Mouse (Mus musculus) intestine, embryonic 16.5 days (tissue): ENCODE data around the gene Ado. TPM values are rescaled to one million over a fixed set of nuclear protein-coding genes. Genes with fewer than 3 reads are reported as not detected.

ENCODE experiments used
- ATAC-seq: fragments of 200-750 bp; cut with Nextera tagmentation; 2 replicates; pipeline ENCODE4 v1.8.0; 2017; ENCODE audit warnings: moderate TSS enrichment, moderate library complexity
- H3K27ac ChIP-seq: fragments of 300-500 bp; sonication (generic); 2 replicates; pipeline ENCODE4 v1.5.1; 2014; ENCODE audit warnings: mild to moderate bottlenecking, low read length
- H3K27me3 ChIP-seq: fragments of 300-500 bp; sonication (generic); replicated peaks from 2 replicates; pipeline ENCODE4 v1.6.1; 2014; ENCODE audit warnings: low read length, control low read depth, mixed read lengths; ENCODE audit not compliant: control insufficient read depth, insufficient read depth
- H3K36me3 ChIP-seq: fragments of 300-500 bp; sonication (generic); 2 replicates; pipeline ENCODE4 v1.6.1; 2014; ENCODE audit warnings: low read length, control low read depth; ENCODE audit not compliant: control insufficient read depth, insufficient read depth
- H3K4me1 ChIP-seq: fragments of 300-500 bp; sonication (generic); 2 replicates; pipeline ENCODE4 v1.6.1; 2014; ENCODE audit warnings: low read length, control low read depth, mixed read lengths; ENCODE audit not compliant: control insufficient read depth, insufficient read depth
- H3K4me2 ChIP-seq: fragments of 300-500 bp; sonication (generic); 2 replicates; pipeline ENCODE4 v1.6.1; 2014; ENCODE audit warnings: low read depth, low read length, control low read depth
- H3K4me3 ChIP-seq: fragments of 300-500 bp; sonication (generic); 2 replicates; pipeline ENCODE4 v1.5.1; 2014; ENCODE audit warnings: mild to moderate bottlenecking, low read length
- H3K9ac ChIP-seq: fragments of 300-500 bp; sonication (generic); 2 replicates; pipeline ENCODE4 v1.6.1; 2014; ENCODE audit warnings: low read depth, low read length
- H3K9me3 ChIP-seq: fragments of 300-500 bp; sonication (generic); 2 replicates; pipeline ENCODE4 v1.6.1; 2016; ENCODE audit warnings: low read length, control low read depth; ENCODE audit not compliant: control insufficient read depth
- WGBS: fragments of 180-500 bp; shearing (Covaris S2); extraction: QIAGEN DNeasy Blood & Tissue Kit; methylation state at CpG from one replicate; pipeline ENCODE4 v1.1.7; 2014; 5-methylcytosine and 5-hydroxymethylcytosine counted together
- polyA plus RNA-seq: library from polyadenylated mRNA; unstranded; fragments of >200 nt; fragmentation: Nextera tagmentation; extraction: Ambion mirVana; gene quantifications from 2 replicates; pipeline ENCODE4 v1.2.1, GENCODE M21; 2015

Gene Ado
- polyA plus RNA-seq, 1 experiment from 2014 or later, result 43.5 TPM

- H3K36me3 ChIP-seq, result no peaks in the 10 kb centered on the region
- H3K9me3 ChIP-seq, result no peaks in the 10 kb centered on the region
- no peaks in the 10 kb centered on the region for H3K4me1 ChIP-seq
- H3K4me3 ChIP-seq, result no peak overlapping the region
- no peaks in the 10 kb centered on the region for H3K27me3 ChIP-seq
- no peak overlapping the region for H3K9ac ChIP-seq
- WGBS, result 89% methylated on average over 7 of the region's 7 CpGs
- H3K27ac ChIP-seq, result no peak overlapping the region
- H3K4me2 ChIP-seq, result no peak overlapping the region
- no peak for ATAC-seq
Observed at GRCm38 (mm10) chr10:67564509-67564908, 15.8 kb upstream of the Ado start.

- H3K9me3 ChIP-seq, result no peaks in the 10 kb centered on the region
- no peaks in the 10 kb centered on the region for H3K4me1 ChIP-seq
- no peak overlapping the region for H3K4me3 ChIP-seq
- H3K27ac ChIP-seq, result no peak overlapping the region
- no peak overlapping the region for H3K9ac ChIP-seq
- ATAC-seq, result no peak
- 54% methylated on average over 1 of the region's 1 CpGs for WGBS
- no peak overlapping the region for H3K4me2 ChIP-seq
- no peaks in the 10 kb centered on the region for H3K27me3 ChIP-seq
- no peaks in the 10 kb centered on the region for H3K36me3 ChIP-seq
Observed at GRCm38 (mm10) chr10:67561185-67561584, 12.4 kb upstream of the Ado start.

GRCm38 (mm10) chr10:67559765-67560394 is 11.1 kb upstream of the Ado start:
- no peaks in the 10 kb centered on the region for H3K27me3 ChIP-seq
- no peak overlapping the region for H3K4me3 ChIP-seq
- H3K9me3 ChIP-seq, result no peaks in the 10 kb centered on the region
- no peak overlapping the region for H3K27ac ChIP-seq
- no peak overlapping the region for H3K9ac ChIP-seq
- no peaks in the 10 kb centered on the region for H3K4me1 ChIP-seq
- no peak overlapping the region for H3K4me2 ChIP-seq
- no peaks in the 10 kb centered on the region for H3K36me3 ChIP-seq
- ATAC-seq, result no peak
- 61% methylated on average over 13 of the region's 13 CpGs for WGBS

- no peaks in the 10 kb centered on the region for H3K36me3 ChIP-seq
- H3K4me1 ChIP-seq, result no peaks in the 10 kb centered on the region
- no peak overlapping the region for H3K4me2 ChIP-seq
- H3K27me3 ChIP-seq, result no peaks in the 10 kb centered on the region
- no peak overlapping the region for H3K27ac ChIP-seq
- no peak overlapping the region for H3K4me3 ChIP-seq
- H3K9ac ChIP-seq, result no peak overlapping the region
- no peaks in the 10 kb centered on the region for H3K9me3 ChIP-seq
- 68% methylated on average over 4 of the region's 4 CpGs for WGBS
- ATAC-seq, result no peak
Observed at GRCm38 (mm10) chr10:67558053-67558452, 9.3 kb upstream of the Ado start.

- peak; percentile 74 for ATAC-seq
- under 1% methylated on average over 68 of the region's 73 CpGs for WGBS
Observed at GRCm38 (mm10) chr10:67548261-67548854, 397 bp downstream of the Ado start.

GRCm38 (mm10) chr10:67547850-67548260 is 900 bp downstream of the Ado start:
- peak overlapping the region; percentile 93; the same call in 1 of the 2 replicates for H3K27ac ChIP-seq
- ATAC-seq, result peak; percentile 21

More at GRCm38 (mm10) chr10:67548261-67548854, 397 bp downstream of the Ado start:
- H3K4me1 ChIP-seq, result peaks cover 26% of the 10 kb centered on the region
- no peaks in the 10 kb centered on the region for H3K36me3 ChIP-seq
- H3K9me3 ChIP-seq, result no peaks in the 10 kb centered on the region
- no peaks in the 10 kb centered on the region for H3K27me3 ChIP-seq
- peak overlapping the region; percentile 93 for H3K27ac ChIP-seq
- H3K9ac ChIP-seq, result peak overlapping the region; percentile 91
- peak overlapping the region; percentile 95 for H3K4me3 ChIP-seq
- H3K4me2 ChIP-seq, result peak overlapping the region; percentile 95

GRCm38 (mm10) chr10:67540591-67540990 is 8.2 kb downstream of the Ado start:
- Histone ChIP-seq H3K4me2 (no peak overlapping the region), H3K4me1 (peaks cover 19% of the 10 kb centered on the region), H3K9me3 (no peaks in the 10 kb centered on the region), H3K27ac (no peak overlapping the region), H3K9ac (no peak overlapping the region), H3K36me3 (no peaks in the 10 kb centered on the region), H3K4me3 (no peak overlapping the region), H3K27me3 (peaks cover 39% of the 10 kb centered on the region)
- 26% methylated on average over 19 of the region's 19 CpGs for WGBS
- ATAC-seq, result no peak

More at GRCm38 (mm10) chr10:67547850-67548260, 900 bp downstream of the Ado start:
- Histone ChIP-seq H3K27me3 (no peaks in the 10 kb centered on the region), H3K9me3 (no peaks in the 10 kb centered on the region), H3K36me3 (no peaks in the 10 kb centered on the region), H3K4me3 (peak overlapping the region; percentile 95), H3K9ac (peak overlapping the region; percentile 91), H3K4me2 (peak overlapping the region; percentile 95), H3K4me1 (peaks cover 26% of the 10 kb centered on the region)
- under 1% methylated on average over 20 of the region's 20 CpGs for WGBS

GRCm38 (mm10) chr10:67539401-67539730 is 9.4 kb downstream of the Ado start:
- H3K9ac ChIP-seq, result no peak overlapping the region
- peaks cover 25% of the 10 kb centered on the region for H3K4me1 ChIP-seq
- no peak for ATAC-seq
- peaks cover 51% of the 10 kb centered on the region for H3K27me3 ChIP-seq
- no peaks in the 10 kb centered on the region for H3K36me3 ChIP-seq
- no peak overlapping the region for H3K27ac ChIP-seq
- H3K9me3 ChIP-seq, result no peaks in the 10 kb centered on the region
- 30% methylated on average over 6 of the region's 6 CpGs for WGBS
- H3K4me2 ChIP-seq, result no peak overlapping the region
- no peak overlapping the region for H3K4me3 ChIP-seq

- no peak for ATAC-seq
- Histone ChIP-seq H3K27me3 (peaks cover 56% of the 10 kb centered on the region), H3K27ac (no peak overlapping the region), H3K4me3 (peak overlapping the region; percentile 71), H3K9ac (no peak overlapping the region), H3K4me2 (peak overlapping the region; percentile 99), H3K9me3 (no peaks in the 10 kb centered on the region), H3K36me3 (no peaks in the 10 kb centered on the region), H3K4me1 (peaks cover 25% of the 10 kb centered on the region)
- 2% methylated on average over 50 of the region's 50 CpGs for WGBS
Observed at GRCm38 (mm10) chr10:67538585-67539400, 10.0 kb downstream of the Ado start.
